Mouse (Mus musculus): ENCODE measurements around the gene Disp2.

GRCm38 (mm10) chr2:118783663-118784062 lies 4.1 kb downstream of the Disp2 start:
- TF ChIP-seq CTCF (conservative IDR thresholded peaks at IDR 0.05; ENCODE audit: low read length) (no peak), NANOG (IDR thresholded peaks at IDR 0.05; ENCODE audit: borderline replicate concordance, low read length) (no peak)
